8 mouse cellular contexts compared by ENCODE assay signal in genomic region chr3:30012150-30012549, GRCm38 (mm10).
A peak's percentile ranks its signal among the peaks of the same experiment; 100 is the strongest.
DNase-seq lines count a peak whose midpoint lies in the region; ATAC-seq and TF ChIP-seq lines count a peak whose summit lies in the region.

No protein-coding gene starts in this region.

- intact Hi-C loops in heart, postnatal 36 days (cut with DNase I), result loop anchor here (10.0 kb wide), 3 partner anchors 93 to 197 kb away; no protein-coding TSS in a partner anchor

- 0% methylated on average over 27 of the region's 27 CpGs for WGBS in forebrain, embryonic 14.5 days
- under 1% methylated on average over 27 of the region's 27 CpGs for WGBS in limb, embryonic 11.5 days
- 1% methylated on average over 27 of the region's 27 CpGs for WGBS in midbrain, embryonic 14.5 days

- peak overlapping the region; percentile 82 for H3K4me2 ChIP-seq in forebrain, embryonic 14.5 days (ENCODE audit: low read length)
- H3K4me2 ChIP-seq in limb, embryonic 11.5 days (ENCODE audit: low read depth, severe bottlenecking), result peak overlapping the region; percentile 79
- peak overlapping the region; percentile 90 for H3K4me2 ChIP-seq in midbrain, embryonic 14.5 days (ENCODE audit: low read length)

- H3K79me3 ChIP-seq in C2C12 (ENCODE audit: low read depth), result no peaks in the 10 kb centered on the region

- no peaks in the 10 kb centered on the region for H3K79me2 ChIP-seq in C2C12 (ENCODE audit: control insufficient read depth, insufficient read depth)

- ATAC-seq in forebrain, embryonic 14.5 days, result no peak
- no peak for ATAC-seq in limb, embryonic 11.5 days (ENCODE audit: insufficient number of reproducible peaks, low FRiP score, low TSS enrichment, low read depth)
- ATAC-seq in midbrain, embryonic 14.5 days (ENCODE audit: low FRiP score, low TSS enrichment), result no peak

- H3ac ChIP-seq in C2C12 (ENCODE audit: control insufficient read depth, insufficient read length, low read depth), result peak overlapping the region; percentile 95

- H3K4me3 ChIP-seq in C2C12 (ENCODE audit: insufficient read depth, poor library complexity, severe bottlenecking), result peak overlapping the region; percentile 60
- H3K4me3 ChIP-seq in forebrain, embryonic 14.5 days (ENCODE audit: low read depth, low read length), result peak overlapping the region; percentile 38
- peak overlapping the region; percentile 95 for H3K4me3 ChIP-seq in limb, embryonic 11.5 days (ENCODE audit: low read depth, low read length)
- peak overlapping the region; percentile 41 for H3K4me3 ChIP-seq in midbrain, embryonic 14.5 days (replicated peaks; ENCODE audit: low read depth, low read length)

- peak; percentile 76 for DNase-seq in adrenal gland, postnatal 10 days
- DNase-seq in forebrain, embryonic 14.5 days (ENCODE audit: low spot score), result peak; percentile 26
- DNase-seq in heart, postnatal 36 days, result peak; percentile 75 to 80
- peak; percentile 69 for DNase-seq in limb, embryonic 11.5 days (ENCODE audit: low spot score)
- peak; percentile 47 for DNase-seq in midbrain, embryonic 14.5 days
- no peak for DNase-seq in frontal cortex, postnatal 25 days (ENCODE audit: low spot score in 2 of 2)
- DNase-seq in layer of hippocampus, adult 11-12 months (ENCODE audit: low spot score), result no peak

- H3K36me3 ChIP-seq in C2C12 (ENCODE audit: control insufficient read depth, insufficient read depth), result no peaks in the 10 kb centered on the region
- no peaks in the 10 kb centered on the region for H3K36me3 ChIP-seq in forebrain, embryonic 14.5 days (ENCODE audit: control insufficient read depth, insufficient read depth, low read length)
- no peaks in the 10 kb centered on the region for H3K36me3 ChIP-seq in limb, embryonic 11.5 days (ENCODE audit: control insufficient read depth, insufficient read depth, low read length)
- H3K36me3 ChIP-seq in midbrain, embryonic 14.5 days (ENCODE audit: control insufficient read depth, insufficient read depth, low read length), result no peaks in the 10 kb centered on the region

- H3K27ac ChIP-seq in forebrain, embryonic 14.5 days (ENCODE audit: low read depth, low read length), result no peak overlapping the region
- H3K27ac ChIP-seq in limb, embryonic 11.5 days (replicated peaks; ENCODE audit: low read depth, low read length), result peak overlapping the region; percentile 100
- H3K27ac ChIP-seq in midbrain, embryonic 14.5 days (replicated peaks; ENCODE audit: low read depth, low read length), result no peak overlapping the region

- no peaks in the 10 kb centered on the region for H3K9me3 ChIP-seq in forebrain, embryonic 14.5 days (replicated peaks; ENCODE audit: control insufficient read depth, low read length)
- no peaks in the 10 kb centered on the region for H3K9me3 ChIP-seq in limb, embryonic 11.5 days (ENCODE audit: control insufficient read depth, low read length)
- H3K9me3 ChIP-seq in midbrain, embryonic 14.5 days (ENCODE audit: control insufficient read depth, low read length), result no peaks in the 10 kb centered on the region

- peak overlapping the region; percentile 45 for H3K9ac ChIP-seq in forebrain, embryonic 14.5 days (ENCODE audit: low read length)
- H3K9ac ChIP-seq in limb, embryonic 11.5 days (ENCODE audit: low read length), result peak overlapping the region; percentile 100
- H3K9ac ChIP-seq in midbrain, embryonic 14.5 days (replicated peaks; ENCODE audit: low read length), result peak overlapping the region; percentile 37; the same call in 1 of the 2 replicates

- no peak for TF ChIP-seq CTCF in C2C12 (IDR thresholded peaks at IDR 0.05; ENCODE audit: control insufficient read depth, insufficient read depth, insufficient read length)

- H3K27me3 ChIP-seq in C2C12 (ENCODE audit: control insufficient read depth, insufficient read depth, insufficient read length), result no peaks in the 10 kb centered on the region
- H3K27me3 ChIP-seq in forebrain, embryonic 14.5 days (replicated peaks; ENCODE audit: control insufficient read depth, insufficient read depth, low read length), result peaks cover 22% of the 10 kb centered on the region; the same call in 1 of the 2 replicates
- no peaks in the 10 kb centered on the region for H3K27me3 ChIP-seq in limb, embryonic 11.5 days (ENCODE audit: control insufficient read depth, insufficient read depth, low read length)
- peaks cover 7% of the 10 kb centered on the region for H3K27me3 ChIP-seq in midbrain, embryonic 14.5 days (ENCODE audit: control insufficient read depth, insufficient read depth, low read length)

- peaks cover 4% of the 10 kb centered on the region; the same call in 1 of the 2 replicates for H3K4me1 ChIP-seq in forebrain, embryonic 14.5 days (ENCODE audit: control insufficient read depth, insufficient read depth, low read length)
- H3K4me1 ChIP-seq in limb, embryonic 11.5 days (ENCODE audit: control insufficient read depth, insufficient read depth, low read length), result peaks cover 21% of the 10 kb centered on the region
- H3K4me1 ChIP-seq in midbrain, embryonic 14.5 days (ENCODE audit: control insufficient read depth, insufficient read depth, low read length), result peaks cover 3% of the 10 kb centered on the region; the same call in 1 of the 2 replicates

TF ChIP-seq in C2C12, 6 proteins besides CTCF, POLR2A, EP300 and RAD21:
- TF ChIP-seq FOSL1 (IDR thresholded peaks at IDR 0.05; ENCODE audit: insufficient read depth, low read length, poor library complexity, severe bottlenecking), result no peak
- TF ChIP-seq CEBPB (IDR thresholded peaks at IDR 0.05; ENCODE audit: low read depth), result no peak
- no peak for TF ChIP-seq MYOG (IDR thresholded peaks at IDR 0.05; ENCODE audit: control insufficient read depth, extremely low read depth, insufficient read length)
- TF ChIP-seq MAX (IDR thresholded peaks at IDR 0.05), result no peak
- no peak for TF ChIP-seq USF1 (IDR thresholded peaks at IDR 0.05; ENCODE audit: low read depth)
- TF ChIP-seq MYOD1 (IDR thresholded peaks at IDR 0.05; ENCODE audit: control insufficient read depth, insufficient read length, low read depth), result no peak
TF ChIP-seq in C2C12: peak in this region for 0.

Comparison
In these comparisons a context has a peak if more than half of its experiments do, and no peak if none do; other contexts are left out.
1. H3K4me3 ChIP-seq: peak in every context shown above with its lines; median percentile 95 in limb, embryonic 11.5 days; 60 in C2C12; 41 in midbrain, embryonic 14.5 days; 38 in forebrain, embryonic 14.5 days.
2. DNase-seq: peak in adrenal gland, postnatal 10 days (single experiment), forebrain, embryonic 14.5 days (single experiment), heart, postnatal 36 days (2 of 2), limb, embryonic 11.5 days (single experiment) and midbrain, embryonic 14.5 days (single experiment); none in frontal cortex, postnatal 25 days (0 of 2) and layer of hippocampus, adult 11-12 months (single experiment).
3. H3K9ac ChIP-seq: peak in every context shown above with its lines; median percentile 100 in limb, embryonic 11.5 days; 45 in forebrain, embryonic 14.5 days; 37 in midbrain, embryonic 14.5 days.
4. Peak in every context shown above with its lines, with median percentiles within 50 percentile points of each other: H3K4me2 ChIP-seq.